Mouse (Mus musculus) G1E-ER4 (cell line): ENCODE data around the gene Sult4a1. TPM values are rescaled to one million over a fixed set of nuclear protein-coding genes. Genes with fewer than 3 reads are reported as not detected.

Experiments
- GATA1 ChIP-seq: IDR thresholded peaks from one replicate; pipeline ENCODE4 v1.8.0; 2012; ENCODE audit warnings: low read length, inconsistent platforms
- polyA plus RNA-seq: library from polyadenylated mRNA; stranded (reverse); fragments of >175 nt; gene quantifications from 2 replicates; pipeline ENCODE4 v1.2.3, GENCODE M21; 2012

Sult4a1 gene
- polyA plus RNA-seq, 1 experiment = not detected

DNA sequence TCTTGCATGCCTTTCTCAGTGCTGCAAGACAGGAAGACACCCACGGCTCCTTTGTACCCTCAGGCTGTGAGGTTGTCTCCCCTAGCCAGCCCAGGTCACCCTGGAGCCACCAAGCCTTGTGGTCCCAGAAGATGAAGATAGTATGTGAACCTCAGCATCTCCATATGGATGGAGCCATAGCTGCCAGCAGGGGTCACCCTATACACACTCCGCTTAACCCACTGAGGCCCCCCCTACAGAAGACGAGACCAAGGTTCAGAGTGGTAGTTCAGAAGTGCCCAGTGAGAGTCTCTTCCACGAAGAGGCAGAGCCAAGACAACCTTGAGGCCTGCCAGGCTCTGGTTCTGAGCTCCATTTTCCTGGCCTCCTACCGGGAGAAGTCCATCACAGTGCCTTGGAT is 10.2 kb upstream of the Sult4a1 start:
- TF ChIP-seq GATA1 = no peak

DNA sequence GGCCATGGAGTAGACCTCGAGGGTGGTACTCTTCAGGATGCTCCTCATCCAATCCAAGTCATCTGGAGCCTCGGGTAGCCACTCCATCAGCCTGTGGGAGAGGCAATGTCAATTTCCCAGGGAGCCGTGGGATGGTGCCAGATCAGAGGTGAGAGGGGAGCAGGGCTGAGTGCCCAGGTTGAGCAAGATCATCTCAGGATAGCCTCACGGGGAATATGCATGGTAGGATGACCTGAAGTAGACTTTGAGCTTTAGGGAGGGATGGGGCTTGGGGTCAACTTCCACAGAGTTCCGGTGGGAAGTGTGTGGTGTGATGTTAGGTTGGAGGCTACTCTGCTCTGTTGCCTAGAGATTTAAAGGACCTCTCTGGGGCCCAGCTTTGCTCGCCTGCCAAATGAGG is 8.3 kb upstream of the Sult4a1 start:
- no peak for TF ChIP-seq GATA1

GRCm38 (mm10) chr15:84108899-84109298 is 3.3 kb upstream of the Sult4a1 start:
- no peak for TF ChIP-seq GATA1

- no peak for TF ChIP-seq GATA1
These were observed 458 bp upstream of the Sult4a1 start for GRCm38 (mm10) chr15:84105924-84106500.

- TF ChIP-seq GATA1 = no peak
These were observed 928 bp downstream of the Sult4a1 start for GRCm38 (mm10) chr15:84104626-84105025.

DNA sequence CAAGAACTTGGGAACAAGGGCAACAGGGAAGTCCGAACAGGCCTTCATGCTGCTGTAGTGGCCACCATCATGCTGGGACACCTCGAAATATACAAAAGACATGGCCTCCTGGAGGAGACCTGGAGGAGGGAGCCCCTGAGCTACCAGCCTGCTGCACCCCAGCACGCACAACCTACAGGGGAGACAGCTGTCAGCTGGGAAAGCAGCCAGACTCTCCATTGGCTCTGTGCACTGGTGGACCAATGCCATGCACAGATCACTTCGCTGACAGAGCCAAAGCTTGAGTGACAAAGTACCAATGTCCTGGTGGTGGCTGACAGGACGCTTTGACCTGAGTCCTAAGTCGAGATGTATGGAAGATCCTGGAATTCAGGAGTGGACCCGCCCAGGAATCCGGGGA is 9.5 kb downstream of the Sult4a1 start:
- TF ChIP-seq GATA1 = no peak

DNA sequence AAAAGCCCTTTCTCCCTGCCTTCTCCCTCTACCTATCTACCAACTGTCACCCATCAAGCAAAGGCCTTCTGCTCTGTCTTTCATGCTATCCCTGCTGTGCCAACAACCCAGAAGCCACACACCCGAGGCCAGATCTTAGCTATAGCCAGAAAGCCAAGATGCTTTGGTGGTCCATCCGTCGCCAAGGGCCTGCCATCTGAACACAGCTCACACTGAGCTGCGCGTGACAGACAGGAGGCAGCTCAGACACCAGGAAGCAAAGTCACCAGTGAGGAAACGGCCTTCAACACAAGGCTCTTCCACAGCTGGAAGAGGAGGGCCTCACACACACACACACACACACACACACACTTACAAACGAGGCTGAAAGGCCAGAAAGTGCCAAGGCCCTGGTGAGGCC is 10.6 kb downstream of the Sult4a1 start:
- TF ChIP-seq GATA1 = no peak

- TF ChIP-seq GATA1 = no peak
These were observed 18.8 kb downstream of the Sult4a1 start for GRCm38 (mm10) chr15:84086775-84087174.

GRCm38 (mm10) chr15:84086364-84086763 is 19.2 kb downstream of the Sult4a1 start:
- no peak for TF ChIP-seq GATA1

- TF ChIP-seq GATA1 = no peak
These were observed 25.5 kb downstream of the Sult4a1 start for GRCm38 (mm10) chr15:84080069-84080468.

- TF ChIP-seq GATA1 = no peak
These were observed 26.0 kb downstream of the Sult4a1 start for GRCm38 (mm10) chr15:84079519-84079918.

DNA sequence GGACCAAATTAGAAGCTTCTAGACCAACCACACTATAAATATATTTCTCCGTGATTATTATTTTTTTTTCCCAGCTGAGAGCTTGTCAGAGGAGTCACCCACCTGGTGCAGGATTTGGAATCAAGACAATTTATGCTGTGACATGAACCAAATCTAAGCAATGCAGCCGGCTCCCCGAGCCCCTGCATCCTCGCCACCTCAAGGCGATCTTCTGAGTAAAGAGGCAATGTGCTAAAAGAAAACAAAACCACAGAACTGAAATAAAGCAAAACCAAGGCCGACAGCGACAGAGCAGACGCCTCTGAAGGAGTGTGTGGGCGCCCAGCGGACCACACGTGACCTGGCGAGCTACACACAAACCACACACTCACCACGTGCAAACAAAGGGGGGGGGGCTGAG is 26.9 kb downstream of the Sult4a1 start:
- no peak for TF ChIP-seq GATA1

GRCm38 (mm10) chr15:84077151-84077550 is 28.4 kb downstream of the Sult4a1 start:
- TF ChIP-seq GATA1 = no peak

DNA sequence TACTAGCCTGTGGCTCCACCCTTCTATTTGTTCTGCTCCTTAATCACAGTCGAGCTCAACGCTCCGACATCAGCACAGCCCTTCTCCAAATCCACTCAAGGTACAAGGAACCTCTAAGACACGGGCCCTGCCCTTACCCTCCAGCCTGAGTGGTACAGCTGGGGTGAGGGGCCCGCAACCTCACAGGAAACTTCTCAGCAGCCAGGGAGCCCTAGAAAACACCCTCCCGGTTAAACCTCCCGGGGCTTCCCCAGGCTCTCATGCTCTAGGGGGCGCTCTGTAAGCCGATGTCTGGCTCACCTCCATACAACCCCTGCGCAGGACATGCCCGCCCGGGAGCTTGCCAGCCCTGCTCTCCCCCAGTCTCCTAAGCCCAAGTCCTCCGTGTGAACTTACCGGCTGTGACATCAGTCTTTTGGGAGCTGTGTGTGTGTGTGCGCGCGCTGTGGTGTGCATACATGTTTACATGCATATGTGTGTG is 30.8 kb downstream of the Sult4a1 start:
- TF ChIP-seq GATA1 = no peak

DNA sequence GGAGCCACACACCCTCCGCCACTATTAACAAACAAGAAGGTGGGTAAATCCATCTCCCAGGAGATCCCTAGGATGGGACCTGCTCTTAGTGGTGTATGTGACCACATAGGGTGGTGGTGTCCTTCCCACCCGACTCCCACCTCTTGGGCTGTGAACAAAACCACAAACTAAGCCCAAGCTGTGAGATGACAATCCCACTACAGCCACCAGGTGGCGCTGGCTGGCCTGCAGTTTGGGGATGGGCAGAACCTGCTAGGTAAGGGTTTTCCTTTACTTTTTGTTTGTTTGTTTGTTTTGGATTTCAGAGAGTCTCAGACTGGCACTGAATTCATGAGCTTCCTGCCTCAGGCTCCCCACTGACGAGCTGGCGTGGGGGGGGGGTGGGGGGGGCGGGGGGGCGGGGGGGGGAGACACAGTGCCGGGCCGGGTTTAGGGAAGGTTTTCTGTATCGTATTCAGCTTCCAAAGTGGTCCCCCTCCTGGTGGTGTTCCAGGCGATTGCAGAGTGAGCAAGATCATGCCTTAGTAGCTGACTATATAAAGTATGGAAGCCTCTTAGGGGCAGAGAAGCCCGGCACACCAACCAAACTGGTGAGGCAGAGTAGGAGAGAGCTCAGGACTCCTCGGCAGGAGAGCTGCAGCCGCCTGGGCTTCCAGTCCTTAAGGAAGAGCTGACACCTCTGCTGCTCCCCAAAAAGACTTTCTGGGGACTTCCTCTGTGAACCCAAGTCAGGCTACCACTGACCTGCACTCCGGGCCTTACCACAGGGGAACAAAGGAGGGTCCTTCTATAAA is 31.4 kb downstream of the Sult4a1 start:
- no peak for TF ChIP-seq GATA1

DNA sequence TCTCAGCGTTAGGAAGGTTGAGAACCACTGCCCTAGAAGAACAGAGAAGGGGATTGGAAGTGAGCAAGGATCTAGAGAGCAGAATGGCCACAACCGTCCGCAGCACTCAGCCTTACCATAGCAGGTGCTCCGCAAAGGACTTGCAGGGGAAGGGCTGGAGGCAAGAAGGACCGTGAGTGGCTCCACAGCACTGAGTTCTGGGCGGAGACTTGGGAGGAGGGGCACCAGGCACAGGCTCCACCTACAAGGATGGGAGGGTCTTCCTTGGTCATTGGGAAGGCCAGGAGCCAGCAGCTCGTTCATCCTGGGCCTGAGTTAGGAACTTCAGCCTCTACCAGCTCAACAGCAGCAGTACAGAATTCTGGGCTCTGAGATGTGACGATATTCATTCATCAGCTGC is 32.5 kb downstream of the Sult4a1 start:
- TF ChIP-seq GATA1 = no peak

DNA sequence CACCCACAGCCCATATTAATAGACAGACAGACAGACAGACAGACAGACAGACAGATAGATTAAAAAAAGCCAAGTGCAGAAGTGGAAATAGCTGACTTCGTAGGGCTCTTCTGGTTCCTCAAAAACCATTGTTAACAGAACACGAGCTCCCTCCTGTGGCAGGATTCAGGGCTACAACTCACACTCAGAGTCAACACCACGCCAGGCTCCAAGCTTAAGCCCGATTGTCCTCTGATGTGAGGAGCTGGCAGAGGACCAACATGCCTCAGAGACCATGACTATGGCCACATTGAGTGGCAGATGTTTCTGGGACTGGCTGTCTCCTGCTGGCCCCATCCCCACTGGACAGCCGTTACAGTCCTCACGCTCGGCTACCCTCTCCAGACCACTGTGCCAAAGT is 33.3 kb downstream of the Sult4a1 start:
- no peak for TF ChIP-seq GATA1

- TF ChIP-seq GATA1 = no peak
These were observed 35.4 kb downstream of the Sult4a1 start for GRCm38 (mm10) chr15:84070116-84070676.
